Mouse (Mus musculus): ENCODE results near the gene Clk2. TPM values are rescaled to one million over a fixed set of nuclear protein-coding genes. Genes with fewer than 3 reads are reported as not detected.

Gene Clk2
- total RNA-seq, 2 experiments from 2014 or later, result 45.6 to 46.3 TPM

DNA sequence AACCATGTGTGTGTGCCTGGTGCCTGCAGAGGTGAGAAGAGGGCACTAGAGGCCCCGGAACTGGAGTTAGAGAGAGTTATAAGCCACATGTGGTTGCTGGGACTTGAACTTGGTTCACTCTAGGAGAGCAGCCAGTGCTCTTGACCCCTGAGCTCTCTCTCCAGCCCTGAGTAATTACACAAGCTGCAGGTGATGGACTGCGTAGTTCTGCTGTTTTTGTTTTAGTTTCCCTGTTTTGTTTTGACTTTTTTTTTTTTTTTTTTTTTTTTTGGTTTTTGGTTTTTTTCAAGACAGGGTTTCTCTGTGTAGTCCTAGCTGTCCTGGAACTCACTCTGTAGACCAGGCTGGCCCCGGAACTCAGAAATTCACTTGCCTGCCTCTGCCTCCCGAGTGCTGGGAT lies 2.8 kb upstream of the Clk2 start:
- TF ChIP-seq CTCF (IDR thresholded peaks at IDR 0.05), result no peak
- DNase-seq (ENCODE audit: extremely low spot score in 1 of 2, low spot score in 2 of 2), result no peak
- intact Hi-C loops (cut with DNase I), result loop anchor here (10.0 kb wide), 1 partner anchor 217 kb away; no protein-coding TSS in a partner anchor
- Histone ChIP-seq H3K4me3 (no peak overlapping the region), H3K27ac (no peak overlapping the region)

DNA sequence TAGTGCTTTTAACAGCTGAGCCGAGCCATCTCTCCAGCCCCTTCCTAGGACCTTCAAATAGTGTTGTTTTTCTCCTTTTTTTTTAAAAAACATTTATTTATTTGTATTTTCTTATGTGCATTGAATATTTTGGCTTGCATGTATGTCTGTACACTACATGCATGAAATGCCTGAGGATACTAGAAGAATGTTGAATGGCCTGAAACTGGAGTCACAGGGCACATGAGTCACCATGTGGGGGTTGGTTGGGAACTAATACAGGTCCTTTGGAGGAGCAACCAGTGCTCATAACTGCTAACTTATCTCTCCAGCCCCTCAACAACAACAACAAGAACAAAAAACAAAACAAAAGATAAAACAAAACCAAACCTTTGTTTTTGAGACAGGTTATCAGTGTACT lies 1.5 kb upstream of the Clk2 start:
- intact Hi-C loops (cut with DNase I), result loop anchor here (10.0 kb wide), 1 partner anchor 218 kb away; no protein-coding TSS in a partner anchor
- Histone ChIP-seq H3K4me3 (no peak overlapping the region), H3K27ac (no peak overlapping the region)
- no peak for TF ChIP-seq CTCF (IDR thresholded peaks at IDR 0.05)
- no peak for DNase-seq (ENCODE audit: extremely low spot score in 1 of 2, low spot score in 2 of 2)

DNA sequence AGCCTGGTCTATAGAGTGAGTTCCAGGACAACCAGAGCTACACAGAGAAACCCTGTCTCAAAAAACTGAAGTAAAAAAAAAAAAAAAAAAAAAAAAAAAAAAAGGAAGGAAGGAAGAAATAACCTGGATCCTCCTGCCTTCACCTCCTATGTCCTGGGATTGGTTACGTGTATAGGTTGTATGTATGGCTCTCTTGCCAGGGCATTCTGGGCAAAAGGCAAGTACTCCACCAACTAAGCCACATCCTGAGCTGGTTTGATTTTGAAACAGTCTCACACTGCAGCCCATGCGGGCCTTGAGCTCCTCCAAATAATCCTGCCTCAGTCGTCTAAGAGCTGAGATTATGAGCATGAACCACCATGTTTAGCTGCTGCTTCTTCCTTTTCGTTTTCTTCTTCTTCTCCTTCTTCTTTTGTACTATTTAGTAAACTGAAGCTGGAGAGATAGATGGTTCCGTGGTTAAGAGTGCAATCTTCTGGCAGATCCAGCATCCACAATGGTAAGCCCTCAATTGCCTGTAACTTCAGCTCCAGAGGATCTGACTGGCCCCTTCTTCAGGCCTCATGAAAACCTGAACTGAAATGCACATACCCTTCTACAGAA lies 851 bp upstream of the Clk2 start:
- TF ChIP-seq CTCF (IDR thresholded peaks at IDR 0.05), result no peak
- DNase-seq (ENCODE audit: extremely low spot score in 1 of 2, low spot score in 2 of 2), result no peak
- Histone ChIP-seq H3K4me3 (peak overlapping the region; percentile 68), H3K27ac (peak overlapping the region; percentile 91; the same call in 1 of the 2 replicates)
- intact Hi-C loops (cut with DNase I), result loop anchor here (2.0 to 10.0 kb wide), 2 partner anchors 73 to 219 kb away; no protein-coding TSS in a partner anchor

GRCm38 (mm10) chr3:89165268-89165870 lies 774 bp downstream of the Clk2 start:
- TF ChIP-seq CTCF (IDR thresholded peaks at IDR 0.05), result no peak
- H3K4me3 ChIP-seq, result peak overlapping the region; percentile 68
- intact Hi-C loops (cut with DNase I), result loop anchor here (1.0 to 10.0 kb wide), 3 partner anchors 12 to 221 kb away; partner anchors contain the start of gene Scamp3
- DNase-seq (ENCODE audit: extremely low spot score in 1 of 2, low spot score in 2 of 2), result no peak
- H3K27ac ChIP-seq, result peak overlapping the region; percentile 91

DNA sequence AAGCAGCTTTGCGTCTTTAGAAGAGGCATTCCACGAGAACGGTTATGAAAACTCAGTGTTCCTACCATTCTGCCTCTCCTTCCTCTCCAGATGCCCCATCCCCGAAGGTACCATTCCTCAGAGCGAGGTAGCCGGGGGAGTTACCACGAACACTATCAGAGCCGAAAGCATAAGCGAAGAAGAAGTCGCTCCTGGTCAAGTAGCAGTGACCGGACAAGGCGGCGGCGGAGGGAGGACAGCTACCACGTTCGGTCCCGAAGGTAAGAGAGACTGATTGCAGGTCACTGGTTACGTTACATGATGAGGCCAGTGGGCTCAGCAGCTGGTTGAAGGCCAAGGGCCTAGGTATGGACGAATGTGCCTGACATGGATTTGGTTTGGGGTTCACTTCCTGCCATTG lies 2.4 kb downstream of the Clk2 start:
- no peak overlapping the region for H3K4me3 ChIP-seq
- no peak for TF ChIP-seq CTCF (IDR thresholded peaks at IDR 0.05)
- DNase-seq (ENCODE audit: extremely low spot score in 1 of 2, low spot score in 2 of 2), result no peak
- no peak overlapping the region for H3K27ac ChIP-seq
- intact Hi-C loops (cut with DNase I), result loop anchor here (10.0 kb wide), 1 partner anchor 222 kb away; no protein-coding TSS in a partner anchor

GRCm38 (mm10) chr3:89174844-89175243 lies 10.2 kb downstream of the Clk2 start:
- H3K4me3 ChIP-seq, result no peak overlapping the region
- no peak overlapping the region for H3K27ac ChIP-seq
- intact Hi-C loops (cut with DNase I), result no loop called here
- no peak for DNase-seq (ENCODE audit: extremely low spot score in 1 of 2, low spot score in 2 of 2)
- no peak for TF ChIP-seq CTCF (IDR thresholded peaks at IDR 0.05)

DNA sequence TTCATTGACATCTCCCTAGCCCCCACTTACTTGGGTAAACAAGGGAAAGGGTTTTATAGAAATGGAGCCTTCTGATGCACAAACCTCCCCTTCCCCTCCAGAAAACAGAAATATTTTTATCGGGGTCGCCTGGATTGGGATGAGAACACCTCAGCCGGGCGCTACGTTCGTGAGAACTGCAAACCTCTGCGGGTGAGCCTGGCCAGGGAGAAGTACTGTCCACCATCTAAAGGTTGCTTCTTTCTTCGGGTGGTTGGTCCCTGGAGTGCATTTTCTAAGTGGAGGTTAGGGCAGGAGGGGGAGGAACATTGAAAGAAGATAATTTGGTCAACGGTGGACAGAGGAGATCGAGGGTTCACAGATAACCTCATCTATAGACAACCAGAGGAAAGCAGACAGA lies 10.9 kb downstream of the Clk2 start:
- H3K4me3 ChIP-seq, result no peak overlapping the region
- TF ChIP-seq CTCF (IDR thresholded peaks at IDR 0.05), result no peak
- no peak overlapping the region for H3K27ac ChIP-seq
- DNase-seq (ENCODE audit: extremely low spot score in 1 of 2, low spot score in 2 of 2), result no peak
- intact Hi-C loops (cut with DNase I), result no loop called here

DNA sequence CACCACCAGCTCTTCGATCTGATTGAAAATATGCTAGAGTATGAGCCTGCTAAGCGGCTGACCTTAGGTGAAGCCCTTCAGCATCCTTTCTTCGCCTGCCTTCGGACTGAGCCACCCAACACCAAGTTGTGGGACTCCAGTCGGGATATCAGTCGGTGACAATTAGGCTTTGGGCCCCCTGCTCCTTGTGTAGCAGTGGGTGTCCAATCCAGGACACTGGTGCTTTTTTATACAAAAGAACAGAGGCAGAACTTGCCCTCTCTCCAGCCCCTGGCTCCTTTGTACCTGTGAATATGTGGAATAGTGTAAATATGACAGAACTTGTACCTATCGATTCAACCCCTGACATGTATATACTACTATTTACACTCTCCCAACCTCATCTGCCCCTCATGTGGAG lies 11.8 kb downstream of the Clk2 start:
- TF ChIP-seq CTCF (IDR thresholded peaks at IDR 0.05), result no peak
- DNase-seq (ENCODE audit: extremely low spot score in 1 of 2, low spot score in 2 of 2), result no peak
- no peak overlapping the region for H3K4me3 ChIP-seq
- intact Hi-C loops (cut with DNase I), result no loop called here
- H3K27ac ChIP-seq, result no peak overlapping the region

- peak; percentile 82 to 84 for DNase-seq (ENCODE audit: extremely low spot score in 1 of 2, low spot score in 2 of 2)
- peak within 1 kb of the TSS; percentile 91 for H3K27ac ChIP-seq
- no peak for TF ChIP-seq CTCF (IDR thresholded peaks at IDR 0.05)
- intact Hi-C loops (cut with DNase I), result loop anchor here (1.0 kb wide), 1 partner anchor 12 kb away; no protein-coding TSS in a partner anchor
- H3K4me3 ChIP-seq, result peak within 1 kb of the TSS; percentile 97
These were observed 12.9 kb downstream of the Clk2 start, which contains the start of gene Scamp3 for GRCm38 (mm10) chr3:89177242-89178106. TSS of gene Scamp3 (plus strand) at chr3:89177473.

GRCm38 (mm10) chr3:89178107-89178385 lies 13.5 kb downstream of the Clk2 start:
- peak overlapping the region; percentile 97 for H3K4me3 ChIP-seq
- peak overlapping the region; percentile 91; the same call in 1 of the 2 replicates for H3K27ac ChIP-seq
- no peak for DNase-seq (ENCODE audit: extremely low spot score in 1 of 2, low spot score in 2 of 2)
- intact Hi-C loops (cut with DNase I), result no loop called here
- TF ChIP-seq CTCF (IDR thresholded peaks at IDR 0.05), result no peak

DNA sequence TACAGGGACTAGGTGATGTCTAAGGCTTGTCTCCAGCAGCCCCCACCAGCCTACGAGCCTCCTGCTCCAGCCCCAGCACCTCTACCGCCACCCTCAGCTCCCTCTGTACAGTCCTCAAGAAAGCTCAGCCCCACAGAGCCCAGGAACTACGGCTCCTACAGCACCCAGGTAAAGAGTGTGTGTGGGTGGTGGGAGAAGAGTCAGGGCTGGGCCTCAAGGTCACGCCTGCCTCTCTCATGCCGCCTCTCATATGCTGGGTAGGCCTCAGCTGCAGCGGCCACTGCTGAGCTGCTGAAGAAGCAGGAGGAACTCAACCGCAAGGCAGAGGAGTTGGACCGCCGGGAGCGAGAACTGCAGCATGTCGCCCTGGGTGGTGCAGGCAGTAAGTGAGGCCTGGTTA lies 14.5 kb downstream of the Clk2 start:
- Histone ChIP-seq H3K27ac (no peak overlapping the region), H3K4me3 (no peak overlapping the region)
- intact Hi-C loops (cut with DNase I), result no loop called here
- DNase-seq (ENCODE audit: extremely low spot score in 1 of 2, low spot score in 2 of 2), result no peak
- no peak for TF ChIP-seq CTCF (IDR thresholded peaks at IDR 0.05)
